Mouse (Mus musculus) adipose tissue, adult 10 weeks (tissue): ENCODE measurements around the gene D8Ertd738e. TPM values are rescaled to one million over a fixed set of nuclear protein-coding genes. Genes with fewer than 3 reads are reported as not detected.

Experiments used
- polyA plus RNA-seq: library from polyadenylated mRNA; stranded (reverse); fragments of 350-450 nt; fragmentation: Illumina TruSeq; extraction: RNeasy Lipid Tissue Mini Kit (QIAGEN cat#74804); gene quantifications from one replicate; pipeline ENCODE4 v1.2.3, GENCODE M21; 2014; ENCODE audit warnings: low read depth, low replicate concordance

The D8Ertd738e gene
- polyA plus RNA-seq = 193 TPM

DNA sequence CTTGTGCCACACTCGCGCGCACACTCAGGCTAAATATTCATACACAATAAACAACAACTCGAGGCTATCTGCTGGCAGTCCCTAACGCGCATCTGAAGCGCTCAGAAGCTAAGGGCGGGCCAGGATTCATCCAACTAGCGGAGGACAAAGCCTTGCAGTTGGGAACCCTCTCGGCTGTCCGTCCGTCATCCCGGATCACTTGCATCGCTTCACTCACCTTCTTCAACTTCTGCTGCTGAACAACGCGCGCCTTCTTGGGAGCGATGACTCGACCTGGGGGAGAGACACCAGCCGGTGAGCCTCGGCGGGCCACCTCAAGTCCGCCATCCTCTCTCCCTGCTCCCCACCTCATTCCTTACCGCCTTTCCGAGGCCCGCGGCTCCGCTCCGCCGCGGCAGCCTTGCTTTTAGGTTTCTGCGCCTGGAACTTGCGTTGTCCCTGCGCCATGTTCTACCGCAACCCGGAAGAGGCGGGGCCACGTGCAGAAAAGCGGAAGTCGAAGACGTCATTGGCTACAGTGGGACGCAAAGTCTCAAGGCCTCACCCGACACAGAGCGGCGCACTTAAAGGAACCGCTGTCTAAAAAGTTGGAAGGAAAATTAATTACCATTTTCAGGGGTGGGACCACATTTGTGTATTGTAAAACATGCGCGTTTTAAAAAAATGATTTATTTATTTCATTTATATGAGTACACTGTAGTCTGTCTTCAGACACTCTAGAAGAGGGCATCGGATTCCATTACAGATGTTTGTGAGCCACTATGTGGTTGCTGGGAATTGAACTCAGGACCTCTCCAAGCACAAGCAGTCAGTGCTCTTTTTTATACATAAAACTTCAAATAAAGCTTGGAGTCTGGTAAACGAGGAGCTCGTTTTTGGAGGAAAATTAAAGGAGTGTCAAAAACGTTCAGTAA, at the start of gene D8Ertd738e:
D8Ertd738e (minus strand) TSS at position 463 of the 914 bp plus-strand sequence.

DNA sequence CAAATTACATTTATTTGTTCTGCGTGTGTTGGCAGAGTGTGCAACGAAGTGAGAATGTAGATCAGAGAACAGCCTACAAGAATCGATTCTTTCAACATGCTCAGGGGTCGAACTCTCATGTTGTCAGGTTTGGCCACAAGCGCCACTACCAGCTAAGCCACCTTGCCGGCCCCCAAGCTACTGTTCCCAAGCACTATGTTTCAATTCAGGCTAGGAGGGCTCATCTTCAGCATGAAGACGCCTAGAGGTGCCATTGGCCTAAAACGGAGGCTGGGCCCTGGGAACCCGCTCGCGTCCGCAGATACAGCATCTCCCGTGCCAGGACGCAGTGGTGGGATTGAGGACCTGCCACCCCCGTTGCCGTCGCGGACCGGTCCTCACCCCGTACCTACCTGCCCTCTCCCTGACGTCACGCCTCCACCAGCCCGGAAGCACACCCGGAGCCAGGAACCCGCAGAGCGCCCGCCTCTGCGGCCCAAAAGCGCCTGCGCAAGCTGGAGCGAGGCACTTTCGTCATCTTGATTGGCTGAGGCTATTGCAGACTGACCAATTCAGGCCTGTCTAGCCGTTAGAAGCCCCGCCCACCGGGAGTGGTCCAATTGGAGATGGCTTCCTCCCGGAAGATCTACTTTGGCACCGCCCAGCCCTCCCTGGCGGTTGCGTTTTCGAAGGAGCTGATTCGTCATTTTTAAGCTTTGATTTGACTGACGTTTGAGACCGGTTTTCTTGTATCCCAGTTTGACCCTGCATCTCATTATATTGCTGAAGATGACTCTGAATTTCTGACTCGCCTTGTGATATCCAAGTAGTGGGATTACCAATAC, 20.6 kb upstream of the D8Ertd738e start, which contains the start of gene Ccdc130:
Ccdc130 (minus strand) TSS at position 431 of the 824 bp plus-strand sequence.

GRCm38 (mm10) chr8:84256822-84257610, 7.5 kb upstream of the D8Ertd738e start, which contains the start of gene Mri1:
Gene Mri1, minus strand, starts transcription at chr8:84257326.

GRCm38 (mm10) chr8:84236998-84237473, 12.5 kb downstream of the D8Ertd738e start, which contains the start of gene Zswim4:
Gene Zswim4, minus strand, starts transcription at chr8:84237055.

Other genes starting within 250 kb of the D8Ertd738e start
- gene 1700067K01Rik, start 248.2 kb downstream of the D8Ertd738e start, polyA plus RNA-seq = 1.3 TPM
- gene 2210011C24Rik, start 237.5 kb downstream of the D8Ertd738e start, polyA plus RNA-seq = 0.62 TPM
- 1.3 TPM for gene Palm3, start 228.2 kb downstream of the D8Ertd738e start, polyA plus RNA-seq
- gene Il27ra, start 207.1 kb downstream of the D8Ertd738e start, polyA plus RNA-seq = 1.6 TPM
- not detected for gene Rln3, start 204.7 kb downstream of the D8Ertd738e start, polyA plus RNA-seq
- 2.3 TPM for gene Gm10643, start 184.6 kb downstream of the D8Ertd738e start, polyA plus RNA-seq
- gene Rfx1, start 182.9 kb downstream of the D8Ertd738e start, polyA plus RNA-seq = 11.2 TPM
- 14.2 TPM for gene Dcaf15, start 145.0 kb downstream of the D8Ertd738e start, polyA plus RNA-seq
- gene Podnl1, start 123.7 kb downstream of the D8Ertd738e start, polyA plus RNA-seq = 0.40 TPM
- 21.9 TPM for gene Cc2d1a, start 101.8 kb downstream of the D8Ertd738e start, polyA plus RNA-seq
- gene 4930432K21Rik, start 101.7 kb downstream of the D8Ertd738e start, polyA plus RNA-seq = 2.8 TPM
- gene Nanos3, start 64.5 kb downstream of the D8Ertd738e start, polyA plus RNA-seq = not detected
- gene Zswim4, start 12.7 kb downstream of the D8Ertd738e start, polyA plus RNA-seq = 5.1 TPM
- 18.5 TPM for gene Mri1, start 7.6 kb upstream of the D8Ertd738e start, polyA plus RNA-seq
- 15.2 TPM for gene Ccdc130, start 20.7 kb upstream of the D8Ertd738e start, polyA plus RNA-seq
- 7.9 TPM for gene Cacna1a, start 138.7 kb upstream of the D8Ertd738e start, polyA plus RNA-seq